Mouse (Mus musculus): ENCODE measurements around the gene Crcp. TPM values are rescaled to one million over a fixed set of nuclear protein-coding genes. Genes with fewer than 3 reads are reported as not detected.
A peak's percentile ranks its signal among the peaks of the same experiment; 100 is the strongest.
"Not testable (repeated sequence)": the region's sequence is repeated elsewhere in the genome, so short reads cannot be mapped to it uniquely, and the experiment has no call there.

Gene Crcp
- total and polyA plus RNA-seq, 3 experiments: 9.3 to 11.2 (median 9.5) TPM

DNA sequence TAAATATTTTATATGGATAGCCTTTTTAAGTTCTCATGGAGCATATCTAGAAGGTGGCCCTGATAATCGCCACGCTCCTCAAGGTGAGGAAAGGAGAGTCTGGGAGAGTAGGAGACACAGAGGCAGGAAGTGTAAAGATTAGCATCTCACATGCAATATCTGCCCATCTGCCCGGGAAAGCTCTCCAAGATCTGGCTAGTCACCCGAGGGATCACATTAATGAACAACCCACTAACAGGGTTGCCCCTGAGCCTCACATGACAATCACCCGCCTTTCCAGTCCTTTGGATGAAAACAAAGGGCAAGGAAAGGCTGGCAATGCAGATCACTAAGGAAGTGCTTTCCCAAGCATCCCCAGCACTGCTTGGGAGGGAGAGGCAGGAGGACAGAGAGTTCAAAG is 2.0 kb upstream of the Crcp start:
- 59% methylated on average over 5 of the region's 5 CpGs for WGBS
- Histone ChIP-seq H3K79me2 (replicated peaks; ENCODE audit: control insufficient read depth, insufficient read depth, low read length) (no peaks in the 10 kb centered on the region), H3K27ac (no peak overlapping the region), H3K9ac (ENCODE audit: low read depth, low read length) (no peak overlapping the region), H3K4me3 (no peak overlapping the region), H3K4me1 (ENCODE audit: control insufficient read depth, insufficient read depth, low read length) (peaks cover 1% of the 10 kb centered on the region; the same call in 1 of the 2 replicates), H3K36me3 (ENCODE audit: control insufficient read depth, insufficient read depth, low read length) (no peaks in the 10 kb centered on the region), H3K27me3 (ENCODE audit: control insufficient read depth, insufficient read depth, low read length) (no peaks in the 10 kb centered on the region)
- TF ChIP-seq CTCF (IDR thresholded peaks at IDR 0.05) (no peak), POLR2A (IDR thresholded peaks at IDR 0.05; ENCODE audit: insufficient read depth, low read depth, low read length) (no peak), EP300 (IDR thresholded peaks at IDR 0.05; ENCODE audit: insufficient read depth, low read depth, low read length) (no peak)
- intact Hi-C loops (cut with DNase I): no loop called here
- DNase-seq: no peak

DNA sequence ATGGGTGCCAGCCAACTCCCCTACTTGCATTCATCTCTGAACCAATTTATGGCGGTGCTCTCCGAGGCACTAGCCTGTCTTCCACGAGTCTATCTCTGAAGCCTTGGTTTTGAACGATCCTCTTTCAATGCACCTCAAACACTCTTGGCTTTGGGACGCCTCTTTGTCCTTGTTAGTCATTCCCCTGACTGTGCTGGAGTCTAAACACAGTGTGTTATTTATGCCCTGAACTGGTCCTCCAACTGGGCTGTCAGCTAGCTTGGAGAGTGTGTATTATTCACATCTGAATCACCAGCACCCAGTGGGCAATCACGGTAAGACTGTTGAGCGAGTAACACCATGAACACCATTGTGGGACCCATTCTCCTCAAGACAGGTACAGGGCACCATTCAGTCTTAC is 1.4 kb upstream of the Crcp start:
- no peak for DNase-seq
- intact Hi-C loops (cut with DNase I): no loop called here
- H3K79me2 ChIP-seq (replicated peaks; ENCODE audit: control insufficient read depth, insufficient read depth, low read length): no peaks in the 10 kb centered on the region
- no peaks in the 10 kb centered on the region for H3K36me3 ChIP-seq (ENCODE audit: control insufficient read depth, insufficient read depth, low read length)
- no peak overlapping the region for H3K27ac ChIP-seq
- no peaks in the 10 kb centered on the region for H3K27me3 ChIP-seq (ENCODE audit: control insufficient read depth, insufficient read depth, low read length)
- H3K4me3 ChIP-seq: no peak overlapping the region
- peaks cover 1% of the 10 kb centered on the region; the same call in 1 of the 2 replicates for H3K4me1 ChIP-seq (ENCODE audit: control insufficient read depth, insufficient read depth, low read length)
- no peak for TF ChIP-seq EP300 (IDR thresholded peaks at IDR 0.05; ENCODE audit: insufficient read depth, low read depth, low read length)
- no peak for TF ChIP-seq CTCF (IDR thresholded peaks at IDR 0.05)
- no peak for TF ChIP-seq POLR2A (IDR thresholded peaks at IDR 0.05; ENCODE audit: insufficient read depth, low read depth, low read length)
- H3K9ac ChIP-seq (ENCODE audit: low read depth, low read length): no peak overlapping the region
- 80% methylated on average over 7 of the region's 7 CpGs for WGBS

DNA sequence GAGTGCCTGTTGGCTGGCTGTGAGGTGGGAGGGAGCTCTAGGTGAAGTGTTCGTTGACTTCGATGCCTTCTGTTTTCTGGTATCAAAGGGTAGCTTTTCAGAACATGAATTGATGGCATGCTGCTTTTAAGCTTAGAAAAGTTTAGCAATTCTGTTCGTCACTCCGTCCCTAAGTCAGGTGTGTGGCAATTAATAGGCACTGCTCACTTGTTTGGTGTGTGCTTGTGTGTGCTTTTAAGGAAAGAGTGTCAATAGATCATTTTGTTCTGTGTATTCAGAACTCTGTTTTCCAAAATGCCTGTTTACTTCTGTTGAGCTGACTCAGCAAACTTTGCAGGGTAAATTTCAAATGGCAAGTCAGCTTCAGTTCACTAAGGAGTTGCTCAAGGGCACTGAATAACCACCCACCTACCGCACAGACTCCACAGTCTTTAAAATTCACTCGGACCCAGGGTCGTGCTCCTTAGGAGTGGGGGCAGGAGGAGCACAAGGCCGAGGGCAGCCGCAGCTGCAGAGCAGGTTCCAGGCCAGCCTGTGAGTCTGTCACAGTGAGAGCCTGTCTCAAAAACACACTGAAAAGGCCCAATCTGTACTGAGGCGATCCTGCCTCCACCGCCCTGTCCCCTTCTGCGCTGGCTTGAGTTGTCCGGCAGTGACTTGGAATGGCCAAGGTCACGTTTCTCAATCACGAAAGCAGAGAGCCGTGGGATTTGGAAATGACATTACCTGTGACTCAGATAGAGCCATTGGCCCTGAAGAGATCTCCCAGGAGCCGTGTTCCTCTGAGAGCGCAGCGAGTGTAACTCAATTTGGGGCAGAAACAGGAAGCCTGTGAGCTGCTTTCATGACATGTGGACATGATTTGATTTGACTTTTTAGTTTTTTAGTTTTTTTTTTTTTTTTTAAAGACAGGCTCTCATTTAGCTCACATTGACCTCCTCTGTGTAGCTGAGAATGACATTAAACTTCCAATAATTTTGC is 2.6 kb downstream of the Crcp start:
- Histone ChIP-seq H3K27ac (no peak overlapping the region), H3K9ac (ENCODE audit: low read depth, low read length) (no peak overlapping the region), H3K4me1 (ENCODE audit: control insufficient read depth, insufficient read depth, low read length) (no peaks in the 10 kb centered on the region), H3K36me3 (ENCODE audit: control insufficient read depth, insufficient read depth, low read length) (no peaks in the 10 kb centered on the region), H3K27me3 (ENCODE audit: control insufficient read depth, insufficient read depth, low read length) (no peaks in the 10 kb centered on the region), H3K4me3 (no peak overlapping the region), H3K79me2 (replicated peaks; ENCODE audit: control insufficient read depth, insufficient read depth, low read length) (no peaks in the 10 kb centered on the region; the same call in 1 of the 2 replicates)
- 91% methylated on average over 19 of the region's 19 CpGs for WGBS
- TF ChIP-seq CTCF (IDR thresholded peaks at IDR 0.05) (no peak), POLR2A (IDR thresholded peaks at IDR 0.05; ENCODE audit: insufficient read depth, low read depth, low read length) (no peak), EP300 (IDR thresholded peaks at IDR 0.05; ENCODE audit: insufficient read depth, low read depth, low read length) (no peak)
- intact Hi-C loops (cut with DNase I): no loop called here
- DNase-seq: no peak

DNA sequence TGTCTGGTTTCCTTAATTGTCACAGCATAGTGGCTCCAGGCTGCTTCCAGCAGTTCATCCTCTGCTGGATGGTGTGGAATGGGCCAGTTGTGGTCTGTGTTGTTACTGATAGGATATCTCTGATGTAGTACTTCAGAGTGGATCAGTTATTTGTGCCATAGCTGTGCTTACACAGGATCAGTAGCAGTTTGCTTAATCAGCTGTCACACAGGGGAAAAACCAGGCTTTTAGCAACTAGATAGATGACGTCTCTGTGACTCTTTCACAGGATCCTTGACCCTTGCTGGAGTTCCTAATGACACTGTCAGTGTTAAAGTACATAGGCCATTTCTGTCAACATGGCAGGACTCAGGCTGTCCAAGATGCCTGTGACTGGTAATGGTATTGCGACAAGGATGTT is 4.8 kb downstream of the Crcp start:
- no peak for TF ChIP-seq CTCF (IDR thresholded peaks at IDR 0.05)
- TF ChIP-seq EP300 (IDR thresholded peaks at IDR 0.05; ENCODE audit: insufficient read depth, low read depth, low read length): no peak
- TF ChIP-seq POLR2A (IDR thresholded peaks at IDR 0.05; ENCODE audit: insufficient read depth, low read depth, low read length): no peak
- no peak overlapping the region for H3K9ac ChIP-seq (ENCODE audit: low read depth, low read length)
- no peaks in the 10 kb centered on the region for H3K4me1 ChIP-seq (ENCODE audit: control insufficient read depth, insufficient read depth, low read length)
- 83% methylated on average over 2 of the region's 2 CpGs for WGBS
- DNase-seq: no peak
- H3K4me3 ChIP-seq: no peak overlapping the region
- H3K27ac ChIP-seq: no peak overlapping the region
- no peaks in the 10 kb centered on the region; the same call in 1 of the 2 replicates for H3K79me2 ChIP-seq (replicated peaks; ENCODE audit: control insufficient read depth, insufficient read depth, low read length)
- intact Hi-C loops (cut with DNase I): no loop called here
- no peaks in the 10 kb centered on the region for H3K27me3 ChIP-seq (ENCODE audit: control insufficient read depth, insufficient read depth, low read length)
- no peaks in the 10 kb centered on the region for H3K36me3 ChIP-seq (ENCODE audit: control insufficient read depth, insufficient read depth, low read length)

DNA sequence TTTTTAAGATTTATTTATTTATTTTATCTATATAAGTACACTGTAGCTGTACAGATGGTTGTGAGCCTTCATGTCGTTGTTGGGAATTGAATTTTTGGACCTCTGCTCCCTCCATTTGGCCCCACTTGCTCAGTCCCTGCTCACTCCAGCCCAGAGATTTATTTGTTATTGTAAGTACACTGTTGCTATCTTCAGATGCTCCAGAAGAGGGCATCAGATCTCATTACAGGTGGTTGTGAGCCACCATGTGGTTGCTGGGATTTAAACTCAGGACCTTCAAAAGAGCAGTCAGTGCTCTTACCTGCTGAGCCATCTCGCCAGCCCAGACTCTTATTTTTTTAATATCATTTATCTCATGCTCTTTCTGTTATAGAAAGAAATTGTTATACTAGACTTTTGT is 7.2 kb downstream of the Crcp start:
- H3K27ac ChIP-seq; H3K9ac ChIP-seq (ENCODE audit: low read depth, low read length); H3K4me3 ChIP-seq; H3K4me1 ChIP-seq (ENCODE audit: control insufficient read depth, insufficient read depth, low read length); H3K27me3 ChIP-seq (ENCODE audit: control insufficient read depth, insufficient read depth, low read length); H3K79me2 ChIP-seq (replicated peaks; ENCODE audit: control insufficient read depth, insufficient read depth, low read length); intact Hi-C loops (cut with DNase I); DNase-seq; H3K36me3 ChIP-seq (ENCODE audit: control insufficient read depth, insufficient read depth, low read length): not testable (repeated sequence)
- WGBS: 77% methylated on average over 2 of the region's 2 CpGs
- TF ChIP-seq CTCF (IDR thresholded peaks at IDR 0.05): peak; percentile 47

DNA sequence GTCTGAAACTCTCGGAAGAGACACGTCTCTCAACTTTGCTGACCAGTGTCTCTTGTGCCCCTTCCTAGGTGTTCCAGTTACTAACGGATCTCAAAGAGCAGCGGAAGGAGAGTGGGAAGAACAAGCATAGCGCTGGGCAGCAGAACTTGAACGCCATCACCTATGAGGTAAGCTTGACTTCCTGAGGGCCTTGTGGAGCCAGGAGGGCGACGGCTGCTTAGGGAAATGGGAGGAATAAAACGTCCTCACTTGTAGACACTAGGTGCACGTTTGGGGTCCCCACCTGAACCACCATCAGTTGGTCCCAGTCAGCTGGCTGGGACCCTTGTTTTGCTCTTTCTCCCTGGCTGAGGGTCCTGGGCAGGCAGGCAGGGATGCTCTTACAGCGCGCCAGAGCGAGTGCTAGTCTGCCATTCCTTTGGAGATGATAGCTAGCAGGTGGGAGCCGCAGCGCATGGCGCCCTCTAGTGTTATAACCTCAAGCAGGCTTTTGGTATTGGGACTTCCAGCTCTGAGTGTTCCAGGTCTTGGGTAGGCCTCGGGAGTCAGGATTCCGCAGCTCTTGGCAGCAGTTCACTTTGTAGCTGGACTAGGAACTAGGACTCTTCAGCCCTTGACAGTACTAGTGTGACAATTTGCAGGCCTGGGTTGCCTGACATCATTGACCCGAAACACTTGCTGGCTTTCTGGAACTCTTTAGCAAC is 8.8 kb downstream of the Crcp start:
- Histone ChIP-seq H3K27ac (no peak overlapping the region), H3K4me1 (ENCODE audit: control insufficient read depth, insufficient read depth, low read length) (no peaks in the 10 kb centered on the region), H3K9ac (ENCODE audit: low read depth, low read length) (no peak overlapping the region), H3K36me3 (ENCODE audit: control insufficient read depth, insufficient read depth, low read length) (no peaks in the 10 kb centered on the region), H3K27me3 (ENCODE audit: control insufficient read depth, insufficient read depth, low read length) (no peaks in the 10 kb centered on the region), H3K79me2 (replicated peaks; ENCODE audit: control insufficient read depth, insufficient read depth, low read length) (no peaks in the 10 kb centered on the region; the same call in 1 of the 2 replicates), H3K4me3 (no peak overlapping the region)
- TF ChIP-seq EP300 (IDR thresholded peaks at IDR 0.05; ENCODE audit: insufficient read depth, low read depth, low read length) (0 out of 2 replicates have a peak, but pooled peaks have one; percentile 41), CTCF (IDR thresholded peaks at IDR 0.05) (peak; percentile 89), POLR2A (IDR thresholded peaks at IDR 0.05; ENCODE audit: insufficient read depth, low read depth, low read length) (no peak)
- 55% methylated on average over 19 of the region's 19 CpGs for WGBS
- DNase-seq: peak; percentile 69 to 80
- intact Hi-C loops (cut with DNase I): loop anchor here (1.0 to 2.0 kb wide), 2 partner anchors 15 to 35 kb away; partner anchors contain the start of gene Gusb

Data from heart, adult 2 months (tissue).